Mouse (Mus musculus) left cerebral cortex, adult 9 months (tissue): ENCODE measurements around the gene Slc6a20b.

Source experiments
- DNase-seq, 2 experiments: peaks; one replicate each; pipeline ENCODE4 v3.0.0; 2022; ENCODE audit warnings: low spot score in 2 of 2

The Slc6a20b gene

DNA sequence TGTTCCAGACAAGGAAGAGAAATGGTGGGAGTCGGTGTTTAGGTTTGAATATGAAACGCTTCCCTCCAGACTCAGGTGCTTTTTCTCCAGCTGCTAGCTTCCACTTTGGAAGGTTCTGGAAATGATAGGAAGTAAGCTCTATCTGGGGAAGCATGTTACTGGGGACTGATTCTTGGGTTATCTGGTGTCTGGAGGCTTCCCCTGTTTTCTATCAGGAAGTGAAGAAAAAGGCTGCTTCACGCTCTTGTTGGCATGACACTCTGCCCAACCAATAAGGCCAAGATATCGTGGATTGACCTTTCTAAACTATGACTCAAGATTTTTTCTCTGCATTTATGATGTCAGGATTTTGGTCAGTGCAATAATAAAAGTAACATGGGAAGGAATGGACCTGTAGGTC lies 37.2 kb downstream of the Slc6a20b start:
- no peak for DNase-seq

DNA sequence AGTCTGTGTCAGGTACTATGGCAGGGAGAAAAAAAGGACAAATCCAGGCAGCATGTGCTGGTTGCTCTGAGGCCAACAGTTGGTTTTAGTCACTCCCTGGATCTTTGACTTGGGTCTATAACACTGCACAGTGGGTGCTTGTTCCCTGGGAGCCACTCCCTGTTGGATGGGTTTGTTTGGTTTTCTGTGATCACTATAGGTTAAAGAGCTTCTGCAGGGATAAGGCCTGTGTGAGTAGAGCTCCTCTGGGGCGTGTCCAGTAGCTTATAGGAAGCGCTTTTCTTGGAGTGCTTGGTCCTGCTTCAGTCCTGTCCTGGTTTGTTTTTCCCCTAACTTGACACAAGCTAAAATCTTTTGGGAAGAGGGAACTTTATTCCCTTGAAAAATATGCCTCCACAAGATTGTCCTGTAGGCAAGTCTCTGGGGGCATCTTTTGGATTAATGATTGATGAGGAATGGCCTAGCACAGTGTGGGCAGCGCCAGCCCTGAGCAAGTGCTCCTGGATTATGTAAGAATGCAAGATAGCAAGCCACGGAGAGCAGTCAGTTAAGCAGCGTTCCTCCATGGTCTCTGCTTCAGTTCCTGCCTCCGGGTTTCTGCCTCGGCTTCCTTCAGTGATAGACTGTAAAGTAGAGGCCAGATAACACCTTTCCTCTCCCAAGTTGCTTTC lies 43.0 kb downstream of the Slc6a20b start:
- no peak for DNase-seq

DNA sequence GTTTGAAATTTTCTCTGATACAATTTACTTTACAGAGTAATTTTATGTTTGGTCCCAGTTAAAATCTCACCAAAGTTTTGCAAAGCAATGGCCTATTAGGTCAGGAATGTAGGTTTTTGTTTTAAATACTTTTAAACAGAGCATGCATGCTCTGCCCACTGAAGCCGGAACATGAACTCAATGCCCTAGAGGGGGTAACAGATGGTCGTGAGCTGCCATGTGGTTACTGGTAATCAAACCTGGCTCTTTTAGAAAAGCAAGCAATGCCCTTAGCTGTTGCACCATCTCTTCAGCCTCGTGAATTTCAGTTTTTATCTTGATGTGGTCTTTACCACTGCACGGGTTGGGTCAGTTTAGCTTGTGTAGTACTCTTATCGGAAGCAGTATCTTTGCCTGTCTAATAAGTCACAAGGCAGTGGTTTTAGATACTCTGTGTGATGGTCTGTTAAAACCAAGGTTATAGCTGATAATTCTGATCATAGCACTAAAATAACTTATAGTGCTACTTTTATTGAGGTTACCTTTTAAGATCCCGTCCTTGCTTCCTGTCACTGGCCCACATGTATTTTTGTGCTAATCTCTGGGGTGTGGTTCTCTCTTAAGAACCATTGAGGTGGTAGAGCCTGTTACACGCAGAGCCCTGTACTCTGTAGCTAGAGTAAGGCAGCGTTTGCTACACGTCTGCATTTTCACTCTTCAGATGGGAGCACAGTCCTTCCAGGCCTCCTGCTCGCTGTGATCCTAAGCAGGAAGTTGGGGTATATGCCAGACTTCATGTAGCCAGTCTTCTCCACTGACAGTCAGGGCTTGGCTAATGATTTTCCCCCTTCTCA lies 54.8 kb downstream of the Slc6a20b start:
- no peak for DNase-seq

DNA sequence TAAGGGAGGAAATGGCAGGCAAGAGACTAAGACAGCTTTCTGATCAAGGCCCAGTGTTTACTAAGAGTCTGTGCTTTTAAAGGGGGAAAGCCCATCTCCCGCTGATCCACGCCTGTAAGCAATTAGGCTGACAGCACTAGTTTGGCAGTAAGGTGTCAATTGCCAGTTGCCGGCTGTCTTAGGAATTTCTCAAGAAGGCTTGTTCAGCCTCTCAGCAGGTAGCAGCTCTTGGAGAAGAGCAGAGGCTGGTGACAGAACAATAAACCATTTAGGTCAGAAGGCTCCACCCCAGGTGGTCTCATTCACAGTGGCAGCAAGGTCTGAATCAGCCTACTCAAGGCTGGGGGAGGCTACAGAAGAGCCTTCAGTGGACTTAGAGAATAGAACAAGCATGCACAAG lies 77.8 kb downstream of the Slc6a20b start:
- DNase-seq, result no peak
